Mouse (Mus musculus) cerebellum, adult 9-10 months (tissue): ENCODE measurements around the gene Dnah2.

Experiments
- DNase-seq: peaks from one replicate; pipeline ENCODE4 v3.0.0; 2022

Gene Dnah2

GRCm38 (mm10) chr11:69527098-69528030, 21.5 kb downstream of the Dnah2 start:
- DNase-seq, result no peak

GRCm38 (mm10) chr11:69526631-69527030, 22.3 kb downstream of the Dnah2 start:
- DNase-seq, result no peak

- DNase-seq, result no peak
Measured at GRCm38 (mm10) chr11:69525661-69526060, 23.2 kb downstream of the Dnah2 start.

- no peak for DNase-seq
Measured at GRCm38 (mm10) chr11:69523651-69524050, 25.3 kb downstream of the Dnah2 start.

GRCm38 (mm10) chr11:69521526-69522149, 27.3 kb downstream of the Dnah2 start:
- DNase-seq, result no peak

GRCm38 (mm10) chr11:69519976-69520375, 28.9 kb downstream of the Dnah2 start:
- DNase-seq, result no peak

- DNase-seq, result no peak
Measured at GRCm38 (mm10) chr11:69516661-69517060, 32.2 kb downstream of the Dnah2 start.

GRCm38 (mm10) chr11:69516151-69516640, 32.7 kb downstream of the Dnah2 start:
- no peak for DNase-seq

- peak; percentile 43 for DNase-seq
Measured at GRCm38 (mm10) chr11:69513840-69514239, 35.1 kb downstream of the Dnah2 start.

- DNase-seq, result no peak
Measured at GRCm38 (mm10) chr11:69510796-69511496, 38.0 kb downstream of the Dnah2 start.

GRCm38 (mm10) chr11:69503863-69504280, 45.0 kb downstream of the Dnah2 start:
- no peak for DNase-seq

- no peak for DNase-seq
Measured at GRCm38 (mm10) chr11:69501555-69501954, 47.4 kb downstream of the Dnah2 start.

- no peak for DNase-seq
Measured at GRCm38 (mm10) chr11:69499140-69499539, 49.8 kb downstream of the Dnah2 start.

- DNase-seq, result no peak
Measured at GRCm38 (mm10) chr11:69491711-69492110, 57.2 kb downstream of the Dnah2 start.

GRCm38 (mm10) chr11:69490898-69491297, 58.0 kb downstream of the Dnah2 start:
- no peak for DNase-seq

- DNase-seq, result no peak
Measured at GRCm38 (mm10) chr11:69487474-69487873, 61.4 kb downstream of the Dnah2 start.

- DNase-seq, result no peak
Measured at GRCm38 (mm10) chr11:69477645-69478044, 71.3 kb downstream of the Dnah2 start.

- DNase-seq, result no peak
Measured at GRCm38 (mm10) chr11:69476802-69477201, 72.1 kb downstream of the Dnah2 start.

- no peak for DNase-seq
Measured at GRCm38 (mm10) chr11:69474737-69475136, 74.2 kb downstream of the Dnah2 start.

- no peak for DNase-seq
Measured at GRCm38 (mm10) chr11:69472687-69473086, 76.2 kb downstream of the Dnah2 start.

- no peak for DNase-seq
Measured at GRCm38 (mm10) chr11:69471491-69471890, 77.4 kb downstream of the Dnah2 start.

- no peak for DNase-seq
Measured at GRCm38 (mm10) chr11:69469301-69469700, 79.6 kb downstream of the Dnah2 start.

GRCm38 (mm10) chr11:69463996-69464395, 84.9 kb downstream of the Dnah2 start:
- no peak for DNase-seq
